Mouse (Mus musculus): ENCODE data around the gene 1110051M20Rik.

1110051M20Rik gene

GRCm38 (mm10) chr2:91348936-91349335, 95.6 kb downstream of the 1110051M20Rik start:
- DNase-seq (ENCODE audit: low read depth, low spot score), result no peak

DNA sequence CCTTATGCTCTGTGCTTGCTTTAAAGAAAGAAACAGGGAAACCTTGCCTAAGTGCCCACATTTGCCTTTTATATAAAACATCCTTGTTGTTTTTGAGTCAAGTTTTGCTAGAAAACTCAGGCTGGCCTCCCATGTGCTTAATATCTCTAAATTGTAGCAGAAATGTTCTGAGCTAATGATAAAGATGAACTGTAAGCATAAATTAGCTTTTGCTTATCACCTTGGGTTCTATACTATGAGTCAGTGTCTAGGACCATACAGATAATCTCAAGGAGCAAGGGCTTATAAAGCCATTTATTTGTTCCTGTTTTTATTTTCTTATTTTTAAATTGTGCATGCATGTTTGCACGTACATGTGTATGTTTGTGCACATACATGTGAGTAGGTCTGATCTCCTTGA, 98.9 kb downstream of the 1110051M20Rik start:
- DNase-seq (ENCODE audit: low read depth, low spot score), result no peak

- DNase-seq (ENCODE audit: low read depth, low spot score), result no peak
Observed at GRCm38 (mm10) chr2:91339591-91339990, 104.9 kb downstream of the 1110051M20Rik start.

DNA sequence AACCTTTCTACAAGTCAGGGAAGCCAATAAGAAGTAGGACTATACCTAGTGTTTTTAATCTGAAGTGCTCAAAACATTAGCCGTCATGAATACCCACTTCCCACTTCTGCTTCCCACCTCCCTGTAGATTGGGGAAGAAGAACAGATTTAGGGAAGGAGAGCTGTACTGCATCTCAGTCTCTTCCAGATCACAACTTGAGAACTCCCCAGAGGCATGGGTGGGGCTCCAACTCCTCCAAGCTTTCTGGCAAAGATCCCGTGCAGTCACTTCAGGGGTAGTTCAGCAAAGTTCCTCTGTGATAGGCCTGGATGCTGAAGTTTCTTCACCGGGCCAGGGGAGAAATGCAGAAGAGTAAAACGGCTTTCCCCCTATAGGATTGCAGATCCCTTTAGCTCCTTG, 109.4 kb downstream of the 1110051M20Rik start:
- no peak for DNase-seq (ENCODE audit: low read depth, low spot score)

DNA sequence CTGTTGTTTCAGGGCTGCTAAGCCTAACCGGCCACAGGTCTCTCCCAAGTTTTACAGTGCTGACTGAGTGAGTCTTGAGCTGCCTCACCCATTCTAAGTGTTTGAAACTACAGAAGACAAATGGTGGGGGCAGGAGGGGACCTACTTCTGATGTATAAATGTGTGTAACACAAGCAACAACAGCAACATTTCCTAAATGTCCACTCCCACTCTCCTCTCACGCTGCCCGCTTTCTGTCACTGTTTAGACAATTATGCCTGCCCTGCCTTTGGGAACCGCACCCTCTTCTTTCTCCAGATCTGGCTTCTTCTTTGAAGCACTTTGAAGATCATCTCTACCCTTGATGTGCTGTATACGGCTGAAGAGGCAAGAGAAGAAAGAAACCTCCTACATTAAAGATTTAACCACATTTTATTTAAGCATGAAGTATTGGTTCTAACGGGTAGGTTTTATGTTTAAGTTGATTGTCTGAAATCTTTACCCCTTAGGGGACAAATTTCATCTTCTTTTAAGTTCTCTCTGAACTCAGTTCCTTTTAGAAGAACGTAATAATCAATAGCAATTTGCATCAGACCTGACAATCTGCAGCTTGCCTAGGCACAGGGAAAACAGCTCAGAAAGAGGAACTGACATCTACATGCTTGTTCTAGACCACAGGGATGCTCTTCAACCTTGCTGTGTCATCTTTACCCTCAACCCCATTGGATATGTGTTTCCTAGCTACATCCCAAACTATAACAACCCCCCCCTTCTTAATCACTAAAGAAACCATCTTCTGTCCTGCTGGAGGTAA, 113.3 kb downstream of the 1110051M20Rik start:
- no peak for DNase-seq (ENCODE audit: low read depth, low spot score)

- DNase-seq (ENCODE audit: low read depth, low spot score), result no peak
Observed at GRCm38 (mm10) chr2:91329996-91330738, 114.3 kb downstream of the 1110051M20Rik start.

- DNase-seq (ENCODE audit: low read depth, low spot score), result no peak
Observed at GRCm38 (mm10) chr2:91328729-91329125, 115.8 kb downstream of the 1110051M20Rik start.

GRCm38 (mm10) chr2:91327968-91328728, 116.4 kb downstream of the 1110051M20Rik start:
- no peak for DNase-seq (ENCODE audit: low read depth, low spot score)

DNA sequence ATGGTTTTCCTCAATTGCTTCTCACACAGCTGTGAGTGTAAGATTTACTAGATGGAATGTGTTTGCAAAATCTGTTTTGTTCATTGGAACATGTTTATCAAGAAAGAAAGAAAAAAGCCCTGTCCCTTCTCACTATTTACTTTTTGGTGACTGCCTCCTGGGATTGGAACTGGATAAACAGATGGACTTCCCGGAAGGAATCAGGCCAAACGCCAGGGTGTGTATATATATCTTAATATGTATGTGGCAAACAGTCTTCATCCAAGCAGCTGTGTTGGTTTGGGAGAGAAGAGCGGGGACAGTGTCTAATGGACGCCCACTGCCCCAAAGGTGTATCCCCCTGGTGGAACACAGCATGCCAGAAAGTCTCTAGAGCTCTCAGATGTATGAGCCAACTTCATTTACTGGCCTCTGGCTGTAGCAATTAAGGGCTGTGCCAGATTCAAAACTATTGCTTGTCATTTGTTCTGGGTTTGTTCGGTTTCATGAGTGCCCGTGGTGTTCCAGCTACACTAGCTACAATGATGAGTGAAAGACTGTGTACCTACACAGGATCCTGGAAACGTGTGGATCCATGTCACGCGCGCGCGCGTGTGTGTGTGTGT, 117.7 kb downstream of the 1110051M20Rik start:
- DNase-seq (ENCODE audit: low read depth, low spot score), result no peak

DNA sequence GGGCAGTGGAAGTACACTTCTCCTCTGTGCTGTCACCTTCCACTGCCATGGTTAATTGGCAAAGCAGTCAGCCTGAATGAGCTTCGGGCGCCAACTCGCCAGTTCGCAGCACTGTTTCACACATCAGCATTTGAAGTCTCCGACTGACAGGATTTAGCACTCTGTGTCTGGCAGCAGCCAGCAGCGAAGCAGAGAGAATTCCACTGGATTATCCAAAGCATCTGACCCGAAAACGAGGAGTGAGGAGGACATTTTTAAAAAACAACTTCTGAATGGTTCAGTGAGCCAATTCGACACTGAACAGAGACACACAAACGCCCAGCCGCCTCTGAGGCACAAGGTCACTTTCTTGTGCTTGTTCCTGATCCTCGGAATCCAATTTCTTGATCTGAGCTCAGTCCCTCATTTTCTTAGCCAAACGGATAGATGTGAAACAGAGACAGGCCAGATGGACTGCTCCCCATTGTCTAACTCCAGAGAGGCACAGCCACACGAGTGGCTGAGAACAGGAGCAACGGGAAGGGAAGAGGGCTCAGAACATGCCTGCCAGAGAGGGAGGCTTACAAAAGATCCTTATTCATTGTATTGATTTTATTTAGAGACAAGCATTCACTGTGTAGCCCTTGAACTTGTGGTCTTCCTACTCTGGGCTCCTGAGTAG, 119.6 kb downstream of the 1110051M20Rik start:
- no peak for DNase-seq (ENCODE audit: low read depth, low spot score)

- DNase-seq (ENCODE audit: low read depth, low spot score), result no peak
Observed at GRCm38 (mm10) chr2:91324346-91324745, 120.2 kb downstream of the 1110051M20Rik start.

DNA sequence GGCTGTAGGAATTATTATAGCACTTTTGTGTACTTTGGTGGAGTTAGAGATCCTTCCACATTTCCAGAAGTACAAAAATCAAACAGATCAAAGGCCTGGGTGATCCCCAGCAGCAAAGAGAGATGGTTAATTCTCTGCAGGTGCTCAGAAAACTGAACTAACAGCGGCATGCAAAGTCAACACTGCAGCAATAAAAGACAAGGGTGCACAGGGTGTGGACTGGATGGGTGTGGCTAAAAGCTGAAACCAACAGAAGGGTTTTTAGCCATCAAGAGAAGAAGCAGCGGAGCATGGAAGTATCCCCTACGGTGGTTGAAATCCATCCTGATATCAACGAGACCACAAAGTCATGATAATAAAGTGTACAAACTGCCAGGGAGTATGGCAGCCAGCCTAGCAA, 122.0 kb downstream of the 1110051M20Rik start:
- no peak for DNase-seq (ENCODE audit: low read depth, low spot score)

DNA sequence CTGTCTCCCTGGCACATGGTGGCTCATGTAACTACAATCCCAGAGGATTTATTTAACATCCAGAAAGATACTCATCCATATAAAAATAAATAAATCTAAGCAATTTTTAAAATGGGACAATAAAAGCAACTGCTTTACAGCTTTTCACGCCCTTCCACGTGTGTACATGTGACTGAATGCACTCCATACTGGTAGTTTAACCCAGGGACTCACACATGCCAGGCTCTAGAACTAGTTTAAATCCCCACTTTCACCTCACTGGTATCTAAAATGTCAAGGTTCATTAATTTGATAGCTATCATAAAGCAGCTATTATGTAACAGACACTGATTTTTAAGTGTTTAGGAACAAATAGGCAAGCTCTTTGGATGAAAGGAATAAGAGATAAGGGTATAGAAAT, 122.6 kb downstream of the 1110051M20Rik start:
- no peak for DNase-seq (ENCODE audit: low read depth, low spot score)

DNA sequence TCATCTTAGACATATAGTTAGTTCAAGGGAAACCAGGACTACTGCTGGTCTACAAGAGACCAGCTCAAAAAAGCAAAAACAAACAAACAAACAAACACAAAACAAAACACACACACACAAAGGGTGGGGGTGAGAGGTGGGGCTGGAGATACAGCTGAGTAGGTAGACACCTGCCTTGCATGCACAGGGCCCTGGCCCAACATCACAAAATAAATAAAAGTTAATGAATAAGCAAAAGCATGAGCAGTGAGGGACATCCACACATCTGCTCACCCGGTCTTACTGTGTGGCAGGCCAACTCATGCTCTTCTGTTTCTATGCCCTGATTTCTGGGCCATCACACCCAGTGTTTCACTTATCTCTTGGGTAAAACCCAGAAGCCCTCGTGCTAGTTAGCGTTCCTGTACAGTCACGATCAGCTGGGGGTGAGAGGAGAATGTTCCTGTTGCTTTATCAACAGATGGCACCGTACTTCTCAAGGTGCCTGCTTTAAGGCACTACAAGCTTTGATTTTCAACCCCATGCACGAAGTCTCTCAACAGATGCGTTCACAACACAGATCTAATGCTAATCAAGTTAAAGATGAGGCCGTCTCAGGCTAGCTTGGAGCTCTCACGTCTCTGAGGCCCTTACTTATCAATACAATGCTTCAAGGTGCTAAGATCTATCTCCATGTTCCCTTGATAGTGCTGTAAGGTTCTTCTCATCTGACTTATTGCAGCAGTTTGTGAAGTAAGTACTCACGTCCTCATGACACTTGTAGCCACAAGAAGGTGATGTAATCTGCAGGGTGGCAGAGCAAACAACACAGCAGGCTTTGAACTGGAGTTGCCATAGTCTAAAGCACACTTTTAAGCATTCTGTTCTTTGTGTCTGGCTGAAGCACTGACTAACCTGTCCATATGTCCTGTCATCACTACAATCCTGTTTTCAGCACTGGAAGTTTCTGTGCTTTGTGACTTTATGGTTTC, 123.7 kb downstream of the 1110051M20Rik start:
- DNase-seq (ENCODE audit: low read depth, low spot score), result no peak

- no peak for DNase-seq (ENCODE audit: low read depth, low spot score)
Observed at GRCm38 (mm10) chr2:91314184-91314583, 130.3 kb downstream of the 1110051M20Rik start.

- DNase-seq (ENCODE audit: low read depth, low spot score), result no peak
Observed at GRCm38 (mm10) chr2:91312578-91313311, 131.8 kb downstream of the 1110051M20Rik start.

DNA sequence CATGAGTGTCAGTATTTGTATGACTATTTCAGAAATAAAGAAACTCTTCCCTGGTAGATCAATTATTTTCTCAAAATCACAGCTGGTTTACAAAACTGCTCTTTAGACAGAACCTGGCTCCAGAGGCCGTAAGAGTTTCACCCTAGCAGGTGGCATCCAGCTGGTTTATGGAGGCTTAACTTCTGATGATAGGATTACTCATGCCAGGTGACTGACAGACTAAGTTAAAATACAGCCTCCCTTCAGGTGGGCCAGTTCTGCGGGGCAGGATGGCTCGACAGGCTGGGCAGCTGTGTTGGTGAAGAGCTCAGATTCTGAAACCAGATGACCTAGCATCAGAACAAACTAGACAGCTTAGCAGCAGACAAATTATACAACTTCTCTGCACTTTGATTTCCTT, 135.0 kb downstream of the 1110051M20Rik start:
- DNase-seq (ENCODE audit: low read depth, low spot score), result no peak

- DNase-seq (ENCODE audit: low read depth, low spot score), result peak; percentile 6
Observed at GRCm38 (mm10) chr2:91308680-91309079, 135.8 kb downstream of the 1110051M20Rik start.

DNA sequence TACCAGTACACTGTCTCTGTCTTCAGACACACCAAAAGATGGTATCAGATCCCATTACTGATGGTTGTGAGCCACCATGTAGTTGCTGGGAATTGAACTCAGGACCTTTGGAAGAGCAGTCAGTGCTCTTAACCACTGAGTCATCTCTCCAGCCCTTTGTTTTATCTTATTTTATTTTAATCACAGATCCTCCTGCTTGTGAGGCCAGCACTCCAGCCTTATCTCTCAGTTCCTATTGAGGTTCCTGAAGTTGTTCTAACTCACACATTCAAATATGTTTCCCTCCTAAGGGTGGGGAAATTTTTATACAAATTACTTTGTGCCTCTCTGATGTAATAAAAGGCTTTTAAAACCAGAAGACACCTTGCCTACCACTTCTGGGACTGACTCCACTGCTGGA, 137.9 kb downstream of the 1110051M20Rik start:
- DNase-seq (ENCODE audit: low read depth, low spot score), result no peak
